Mouse (Mus musculus): ENCODE results near the gene Elmsan1.

DNA sequence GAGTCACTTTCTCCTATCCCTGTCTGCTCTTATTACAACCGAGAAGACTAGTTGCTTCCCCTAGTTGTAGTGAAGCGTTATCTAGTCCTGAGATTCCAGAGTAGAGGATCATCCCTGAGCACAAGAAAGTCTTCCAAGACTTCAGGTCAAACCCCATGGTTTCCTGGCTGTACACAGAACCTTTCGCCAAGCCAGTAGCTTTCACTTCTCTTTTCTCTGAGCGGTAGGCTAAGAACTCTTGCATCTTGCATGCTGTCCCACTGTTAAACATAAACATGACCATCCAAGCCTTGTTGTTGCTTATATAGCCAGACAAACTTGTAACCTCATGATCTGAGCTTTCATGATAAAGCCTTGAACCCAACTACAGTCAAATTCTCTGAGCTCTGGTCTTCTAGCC is 107.9 kb downstream of the Elmsan1 start:
- no peak for TF ChIP-seq CTCF (IDR thresholded peaks at IDR 0.05; ENCODE audit: low read depth)
- TF ChIP-seq EP300 (IDR thresholded peaks at IDR 0.05; ENCODE audit: low read depth) = no peak
